Mouse (Mus musculus): ENCODE results near the gene Rnf181. TPM values are rescaled to one million over a fixed set of nuclear protein-coding genes. Genes with fewer than 3 reads are reported as not detected.

Gene Rnf181
- polyA plus RNA-seq, 1 experiment, result 192 TPM

GRCm38 (mm10) chr6:72409567-72409966 is 42.8 kb upstream of the Rnf181 start:
- peak; percentile 80 for DNase-seq
- no peaks in the 10 kb centered on the region for H3K36me3 ChIP-seq (ENCODE audit: control insufficient read depth, insufficient read depth, low read length)
- 10% methylated on average over 3 of the region's 3 CpGs for WGBS
- peaks cover 4% of the 10 kb centered on the region; the same call in 1 of the 2 replicates for H3K4me1 ChIP-seq (ENCODE audit: control insufficient read depth, insufficient read depth, low read length)
- no peak overlapping the region for H3K27ac ChIP-seq (ENCODE audit: insufficient read depth, low read depth, low read length)
- H3K27me3 ChIP-seq (replicated peaks; ENCODE audit: control insufficient read depth, insufficient read depth, low read length), result no peaks in the 10 kb centered on the region
- H3K4me3 ChIP-seq (ENCODE audit: insufficient read depth, low read depth, low read length), result no peak overlapping the region
- TF ChIP-seq POLR2A (IDR thresholded peaks at IDR 0.05; ENCODE audit: low read depth, low read length) (no peak), CTCF (conservative IDR thresholded peaks at IDR 0.05; ENCODE audit: insufficient read depth, insufficient read length, low read depth, low read length) (peak; percentile 54)

- Histone ChIP-seq H3K36me3 (ENCODE audit: control insufficient read depth, insufficient read depth, low read length) (no peaks in the 10 kb centered on the region), H3K4me3 (ENCODE audit: insufficient read depth, low read depth, low read length) (no peak overlapping the region), H3K4me1 (ENCODE audit: control insufficient read depth, insufficient read depth, low read length) (no peaks in the 10 kb centered on the region), H3K27me3 (replicated peaks; ENCODE audit: control insufficient read depth, insufficient read depth, low read length) (no peaks in the 10 kb centered on the region), H3K27ac (ENCODE audit: insufficient read depth, low read depth, low read length) (no peak overlapping the region)
- TF ChIP-seq CTCF (conservative IDR thresholded peaks at IDR 0.05; ENCODE audit: insufficient read depth, insufficient read length, low read depth, low read length), result peak; percentile 99
- TF ChIP-seq POLR2A (IDR thresholded peaks at IDR 0.05; ENCODE audit: low read depth, low read length), result no peak
- DNase-seq, result peak; percentile 89
- 5% methylated on average over 5 of the region's 5 CpGs for WGBS
Measured at GRCm38 (mm10) chr6:72407119-72407518, 40.4 kb upstream of the Rnf181 start.

- Histone ChIP-seq H3K36me3 (ENCODE audit: control insufficient read depth, insufficient read depth, low read length) (no peaks in the 10 kb centered on the region), H3K27ac (ENCODE audit: insufficient read depth, low read depth, low read length) (no peak overlapping the region), H3K27me3 (replicated peaks; ENCODE audit: control insufficient read depth, insufficient read depth, low read length) (no peaks in the 10 kb centered on the region), H3K4me3 (ENCODE audit: insufficient read depth, low read depth, low read length) (no peak overlapping the region), H3K4me1 (ENCODE audit: control insufficient read depth, insufficient read depth, low read length) (no peaks in the 10 kb centered on the region)
- DNase-seq, result no peak
- 84% methylated on average over 7 of the region's 7 CpGs for WGBS
- TF ChIP-seq CTCF (conservative IDR thresholded peaks at IDR 0.05; ENCODE audit: insufficient read depth, insufficient read length, low read depth, low read length) (no peak), POLR2A (IDR thresholded peaks at IDR 0.05; ENCODE audit: low read depth, low read length) (no peak)
Measured at GRCm38 (mm10) chr6:72405356-72405755, 38.6 kb upstream of the Rnf181 start.

GRCm38 (mm10) chr6:72401875-72402274 is 35.1 kb upstream of the Rnf181 start:
- 18% methylated on average over 7 of the region's 7 CpGs for WGBS
- peak; percentile 89 for DNase-seq
- Histone ChIP-seq H3K27ac (ENCODE audit: insufficient read depth, low read depth, low read length) (no peak overlapping the region), H3K4me1 (ENCODE audit: control insufficient read depth, insufficient read depth, low read length) (peaks cover 5% of the 10 kb centered on the region), H3K27me3 (replicated peaks; ENCODE audit: control insufficient read depth, insufficient read depth, low read length) (no peaks in the 10 kb centered on the region), H3K36me3 (ENCODE audit: control insufficient read depth, insufficient read depth, low read length) (no peaks in the 10 kb centered on the region), H3K4me3 (ENCODE audit: insufficient read depth, low read depth, low read length) (no peak overlapping the region)
- TF ChIP-seq POLR2A (IDR thresholded peaks at IDR 0.05; ENCODE audit: low read depth, low read length) (no peak), CTCF (conservative IDR thresholded peaks at IDR 0.05; ENCODE audit: insufficient read depth, insufficient read length, low read depth, low read length) (peak; percentile 92)

GRCm38 (mm10) chr6:72399967-72400366 is 33.2 kb upstream of the Rnf181 start:
- no peaks in the 10 kb centered on the region for H3K36me3 ChIP-seq (ENCODE audit: control insufficient read depth, insufficient read depth, low read length)
- TF ChIP-seq CTCF (conservative IDR thresholded peaks at IDR 0.05; ENCODE audit: insufficient read depth, insufficient read length, low read depth, low read length) (no peak), POLR2A (IDR thresholded peaks at IDR 0.05; ENCODE audit: low read depth, low read length) (no peak)
- H3K4me1 ChIP-seq (ENCODE audit: control insufficient read depth, insufficient read depth, low read length), result peaks cover 5% of the 10 kb centered on the region
- no peak overlapping the region for H3K27ac ChIP-seq (ENCODE audit: insufficient read depth, low read depth, low read length)
- WGBS, result 57% methylated on average over 2 of the region's 2 CpGs
- H3K4me3 ChIP-seq (ENCODE audit: insufficient read depth, low read depth, low read length), result no peak overlapping the region
- no peaks in the 10 kb centered on the region for H3K27me3 ChIP-seq (replicated peaks; ENCODE audit: control insufficient read depth, insufficient read depth, low read length)
- no peak for DNase-seq

- Histone ChIP-seq H3K27me3 (replicated peaks; ENCODE audit: control insufficient read depth, insufficient read depth, low read length) (no peaks in the 10 kb centered on the region), H3K36me3 (ENCODE audit: control insufficient read depth, insufficient read depth, low read length) (no peaks in the 10 kb centered on the region), H3K4me3 (ENCODE audit: insufficient read depth, low read depth, low read length) (no peak overlapping the region), H3K27ac (ENCODE audit: insufficient read depth, low read depth, low read length) (no peak overlapping the region), H3K4me1 (ENCODE audit: control insufficient read depth, insufficient read depth, low read length) (peaks cover 5% of the 10 kb centered on the region)
- no peak for DNase-seq
- WGBS, result 70% methylated on average over 10 of the region's 10 CpGs
- TF ChIP-seq CTCF (conservative IDR thresholded peaks at IDR 0.05; ENCODE audit: insufficient read depth, insufficient read length, low read depth, low read length) (no peak), POLR2A (IDR thresholded peaks at IDR 0.05; ENCODE audit: low read depth, low read length) (no peak)
Measured at GRCm38 (mm10) chr6:72396837-72397251, 30.1 kb upstream of the Rnf181 start.

GRCm38 (mm10) chr6:72392341-72392740 is 25.6 kb upstream of the Rnf181 start:
- no peaks in the 10 kb centered on the region for H3K27me3 ChIP-seq (replicated peaks; ENCODE audit: control insufficient read depth, insufficient read depth, low read length)
- no peak overlapping the region for H3K4me3 ChIP-seq (ENCODE audit: insufficient read depth, low read depth, low read length)
- peaks cover 17% of the 10 kb centered on the region for H3K4me1 ChIP-seq (ENCODE audit: control insufficient read depth, insufficient read depth, low read length)
- peaks cover 2% of the 10 kb centered on the region for H3K36me3 ChIP-seq (ENCODE audit: control insufficient read depth, insufficient read depth, low read length)
- TF ChIP-seq POLR2A (IDR thresholded peaks at IDR 0.05; ENCODE audit: low read depth, low read length), result no peak
- no peak for TF ChIP-seq CTCF (conservative IDR thresholded peaks at IDR 0.05; ENCODE audit: insufficient read depth, insufficient read length, low read depth, low read length)
- whole genome bisulfite sequencing, result 91% methylated on average over 5 of the region's 5 CpGs
- DNase-seq, result no peak
- peak overlapping the region; percentile 89; the same call in 1 of the 2 replicates for H3K27ac ChIP-seq (ENCODE audit: insufficient read depth, low read depth, low read length)

Measured in kidney, adult 2 months (tissue).